Mouse (Mus musculus) neural tube, embryonic 14.5 days (tissue): ENCODE data around the gene Rnase2b. TPM values are rescaled to one million over a fixed set of nuclear protein-coding genes. Genes with fewer than 3 reads are reported as not detected.
"Not testable (repeated sequence)": the region's sequence is repeated elsewhere in the genome, so short reads cannot be mapped to it uniquely, and the experiment has no call there.

Experiments
- ATAC-seq: fragments of 200-750 bp; cut with Nextera tagmentation; 2 replicates; pipeline ENCODE4 v1.8.0; 2017; ENCODE audit warnings: low read depth, mild to moderate bottlenecking, moderate TSS enrichment, moderate library complexity
- H3K27ac ChIP-seq: fragments of 300-500 bp; sonication (generic); 2 replicates; pipeline ENCODE4 v1.5.1; 2014; ENCODE audit warnings: low read depth, mild to moderate bottlenecking, control low read depth, low read length, moderate library complexity, mixed read lengths
- H3K27me3 ChIP-seq: fragments of 300-500 bp; sonication (generic); 2 replicates; pipeline ENCODE4 v1.6.1; 2014; ENCODE audit warnings: low read length; ENCODE audit not compliant: control insufficient read depth, insufficient read depth
- H3K36me3 ChIP-seq: fragments of 300-500 bp; sonication (generic); 2 replicates; pipeline ENCODE4 v1.6.1; 2014; ENCODE audit warnings: low read length, mixed read lengths; ENCODE audit not compliant: control insufficient read depth, insufficient read depth
- H3K4me1 ChIP-seq: fragments of 300-500 bp; sonication (generic); 2 replicates; pipeline ENCODE4 v1.6.1; 2014; ENCODE audit warnings: low read length; ENCODE audit not compliant: control insufficient read depth, insufficient read depth
- H3K4me2 ChIP-seq: fragments of 300-500 bp; sonication (generic); 2 replicates; pipeline ENCODE4 v1.6.1; 2014; ENCODE audit warnings: mild to moderate bottlenecking, low read depth, low read length, control low read depth
- H3K4me3 ChIP-seq: fragments of 300-500 bp; sonication (generic); 2 replicates; pipeline ENCODE4 v1.5.1; 2014; ENCODE audit warnings: low read depth, low read length, control low read depth, mixed read lengths
- H3K9ac ChIP-seq: fragments of 300-500 bp; sonication (generic); replicated peaks from 2 replicates; pipeline ENCODE4 v1.6.1; 2014; ENCODE audit warnings: low read depth, mild to moderate bottlenecking, control low read depth, low read length, mixed read lengths
- H3K9me3 ChIP-seq: fragments of 300-500 bp; sonication (generic); 2 replicates; pipeline ENCODE4 v1.6.1; 2016; ENCODE audit warnings: low read length; ENCODE audit not compliant: control insufficient read depth
- WGBS: fragments of 180-500 bp; shearing (Covaris S2); extraction: QIAGEN DNeasy Blood & Tissue Kit; methylation state at CpG from one replicate; pipeline ENCODE4 v1.1.7; 2014; 5-methylcytosine and 5-hydroxymethylcytosine counted together
- polyA plus RNA-seq: library from polyadenylated mRNA; unstranded; fragments of >200 nt; fragmentation: Nextera tagmentation; extraction: Ambion mirVana; gene quantifications from 2 replicates; pipeline ENCODE4 v1.2.1, GENCODE M21; 2014

The Rnase2b gene
- polyA plus RNA-seq, 1 experiment from 2014 or later: not detected

DNA sequence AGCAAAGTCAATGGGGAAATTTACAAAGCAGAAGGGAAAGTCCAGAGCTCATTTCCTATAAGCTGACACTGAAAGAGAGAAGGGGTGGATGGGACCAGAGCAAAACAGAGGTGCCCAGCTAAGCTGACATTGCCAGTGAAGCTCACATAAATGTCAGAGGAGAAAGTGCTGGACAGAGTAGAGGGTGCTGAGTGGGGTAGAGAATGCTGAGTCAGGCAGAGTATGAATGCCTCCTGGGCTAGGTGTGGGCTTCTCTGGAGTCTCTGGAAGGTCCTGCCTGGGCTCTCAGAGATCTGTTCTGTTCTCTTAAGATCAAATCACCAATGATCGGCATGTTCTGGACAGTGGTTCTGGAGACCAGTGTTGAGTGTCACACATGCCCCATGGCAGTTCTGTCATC, 3.4 kb downstream of the Rnase2b start:
- no peak for ATAC-seq
- no peak overlapping the region for H3K4me2 ChIP-seq
- H3K27ac ChIP-seq: no peak overlapping the region
- H3K9me3 ChIP-seq: no peaks in the 10 kb centered on the region
- H3K4me1 ChIP-seq: no peaks in the 10 kb centered on the region
- H3K9ac ChIP-seq: no peak overlapping the region
- H3K27me3 ChIP-seq: no peaks in the 10 kb centered on the region
- H3K4me3 ChIP-seq: no peak overlapping the region
- 100% methylated on average over 1 of the region's 1 CpGs for WGBS
- no peaks in the 10 kb centered on the region for H3K36me3 ChIP-seq

DNA sequence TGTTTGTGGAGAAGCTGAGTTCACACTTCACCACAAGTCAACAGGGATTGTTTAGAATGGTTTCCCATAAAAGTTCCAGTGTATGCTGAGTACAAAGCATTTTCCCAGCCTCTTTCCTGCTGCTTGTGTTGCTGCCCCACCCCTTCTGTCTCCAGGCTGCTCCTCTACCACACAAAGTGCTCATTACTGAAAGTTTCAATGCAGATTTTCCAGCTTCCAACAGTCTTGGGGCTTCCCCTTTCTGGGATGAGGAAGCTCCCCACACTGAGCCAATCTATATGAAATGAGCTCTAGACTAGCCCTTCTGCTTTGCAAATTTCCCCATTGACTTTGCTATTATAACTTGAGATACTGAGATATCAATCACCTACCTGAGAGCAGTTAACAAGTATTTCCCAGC, 4.0 kb downstream of the Rnase2b start:
- ATAC-seq: no peak
- H3K4me1 ChIP-seq: no peaks in the 10 kb centered on the region
- H3K9ac ChIP-seq: no peak overlapping the region
- no peaks in the 10 kb centered on the region for H3K36me3 ChIP-seq
- no peak overlapping the region for H3K4me3 ChIP-seq
- H3K9me3 ChIP-seq: no peaks in the 10 kb centered on the region
- H3K27ac ChIP-seq: no peak overlapping the region
- H3K4me2 ChIP-seq: no peak overlapping the region
- H3K27me3 ChIP-seq: no peaks in the 10 kb centered on the region

- not testable (repeated sequence) for H3K4me1 ChIP-seq, H3K9me3 ChIP-seq, H3K36me3 ChIP-seq, H3K9ac ChIP-seq, H3K4me2 ChIP-seq, H3K27ac ChIP-seq, H3K27me3 ChIP-seq, H3K4me3 ChIP-seq
- 37% methylated on average over 9 of the region's 9 CpGs for WGBS
- ATAC-seq: peak; percentile 42; the same call in 1 of the 2 replicates
These were observed 10.2 kb downstream of the Rnase2b start for GRCm38 (mm10) chr14:51172095-51172865.

DNA sequence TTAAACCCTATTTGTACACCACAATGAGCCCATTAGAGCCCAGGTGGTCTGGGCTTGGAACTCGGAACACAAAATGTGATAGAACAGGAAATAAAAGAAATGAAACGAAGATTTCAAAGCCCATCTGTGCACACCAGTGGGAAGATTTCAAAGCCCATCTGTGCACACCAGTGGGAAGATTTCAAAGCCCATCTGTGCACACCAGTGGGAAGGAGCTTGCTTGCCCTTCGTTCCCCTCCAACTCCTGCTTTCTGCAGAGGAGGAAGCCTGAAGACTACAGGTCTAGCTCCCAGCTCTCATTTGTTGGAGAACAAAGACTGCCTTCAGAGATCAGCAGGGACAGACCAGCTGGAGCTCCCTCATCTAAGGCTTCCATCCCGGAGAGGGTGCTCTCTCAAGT, 10.9 kb downstream of the Rnase2b start:
- WGBS: 52% methylated on average over 4 of the region's 4 CpGs
- peak; percentile 28; the same call in 1 of the 2 replicates for ATAC-seq

GRCm38 (mm10) chr14:51173843-51174242, 11.8 kb downstream of the Rnase2b start:
- 84% methylated on average over 4 of the region's 4 CpGs for WGBS
- no peak overlapping the region for H3K4me2 ChIP-seq
- H3K27ac ChIP-seq: no peak overlapping the region
- H3K9ac ChIP-seq: no peak overlapping the region
- H3K4me1 ChIP-seq: no peaks in the 10 kb centered on the region
- ATAC-seq: no peak
- no peaks in the 10 kb centered on the region for H3K9me3 ChIP-seq
- no peak overlapping the region for H3K4me3 ChIP-seq
- no peaks in the 10 kb centered on the region for H3K27me3 ChIP-seq
- no peaks in the 10 kb centered on the region for H3K36me3 ChIP-seq

More for the DNA sequence above, 10.9 kb downstream of the Rnase2b start:
- not testable (repeated sequence) for H3K9ac ChIP-seq, H3K27ac ChIP-seq, H3K36me3 ChIP-seq, H3K4me2 ChIP-seq, H3K4me3 ChIP-seq, H3K4me1 ChIP-seq, H3K9me3 ChIP-seq, H3K27me3 ChIP-seq

GRCm38 (mm10) chr14:51181051-51181450, 19.0 kb downstream of the Rnase2b start:
- H3K27ac ChIP-seq, H3K27me3 ChIP-seq, ATAC-seq, H3K36me3 ChIP-seq, H3K4me3 ChIP-seq, H3K4me1 ChIP-seq, H3K9me3 ChIP-seq, H3K9ac ChIP-seq, H3K4me2 ChIP-seq: not testable (repeated sequence)
- 83% methylated on average over 2 of the region's 2 CpGs for WGBS

DNA sequence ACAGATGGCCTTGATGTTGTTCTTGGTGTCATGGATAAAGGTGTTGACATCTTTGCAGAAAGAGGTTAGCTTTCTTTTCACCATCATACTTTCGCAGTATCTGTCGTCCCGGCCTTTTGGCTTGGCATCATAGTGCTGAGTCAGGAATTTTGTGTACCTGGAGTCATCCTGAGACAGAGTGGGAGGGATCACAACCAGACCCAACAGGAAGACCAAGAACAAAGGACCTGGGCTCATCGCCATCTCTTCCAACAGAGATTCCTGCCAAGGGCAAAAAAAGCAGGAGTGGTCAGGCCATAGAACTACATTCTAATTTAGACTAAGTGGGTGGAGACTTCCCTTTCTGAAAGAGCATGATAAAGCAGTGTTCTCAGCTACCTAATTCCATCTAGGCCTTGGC, 33.6 kb downstream of the Rnase2b start:
- Histone ChIP-seq H3K4me2 (no peak overlapping the region), H3K9ac (no peak overlapping the region), H3K9me3 (no peaks in the 10 kb centered on the region), H3K27me3 (no peaks in the 10 kb centered on the region), H3K4me1 (no peaks in the 10 kb centered on the region), H3K27ac (no peak overlapping the region), H3K4me3 (no peak overlapping the region), H3K36me3 (no peaks in the 10 kb centered on the region)
- ATAC-seq: no peak
- 94% methylated on average over 4 of the region's 4 CpGs for WGBS

DNA sequence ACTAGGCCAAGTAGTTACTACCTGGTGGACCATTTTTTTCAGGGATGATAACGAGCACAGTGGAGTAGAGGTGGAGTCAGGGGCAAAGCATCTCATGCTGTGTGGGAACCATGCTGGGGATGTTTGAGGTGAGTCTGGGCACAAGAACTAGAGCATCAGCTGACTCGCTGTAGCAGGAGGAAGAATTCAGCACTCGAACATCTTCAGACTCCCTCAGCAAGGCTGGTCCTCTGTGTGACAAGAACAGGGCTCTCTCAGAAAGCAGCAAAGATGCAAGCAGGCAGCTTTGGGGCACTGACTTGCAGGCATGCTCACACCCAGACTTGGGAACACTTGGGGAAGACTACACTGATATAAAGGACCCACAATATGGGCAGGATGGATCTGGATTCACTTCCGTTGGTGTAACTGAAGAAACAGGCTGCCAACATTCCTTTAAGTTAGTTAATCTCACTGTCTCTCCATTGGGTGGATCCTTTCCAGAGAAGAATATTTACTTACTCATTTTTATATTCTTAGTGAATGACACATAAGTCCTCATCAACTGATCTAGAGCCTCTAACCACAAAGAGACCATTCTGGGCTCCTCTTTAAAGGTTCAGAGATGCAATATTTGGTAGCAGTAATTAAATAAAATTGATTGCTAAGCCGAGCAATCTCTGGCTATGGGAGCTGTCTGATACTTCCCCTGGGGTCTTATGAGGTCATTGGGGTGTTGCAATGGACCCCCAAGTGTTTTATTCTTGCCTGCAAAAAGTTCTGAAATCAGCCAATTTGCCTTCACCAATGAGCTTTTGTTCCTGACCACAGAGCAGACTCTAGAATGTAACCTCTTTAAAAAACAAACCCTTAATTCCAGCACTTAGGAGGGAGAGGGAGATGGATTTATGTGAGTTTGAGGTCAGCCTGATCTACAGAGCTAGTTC, 37.3 kb downstream of the Rnase2b start, which contains the start of gene Ang2:
Ang2 (minus strand) TSS at position 51 of the 926 bp plus-strand sequence.
- H3K27me3 ChIP-seq: no peaks in the 10 kb centered on the region
- ATAC-seq: no peak
- WGBS: 86% methylated on average over 5 of the region's 5 CpGs

DNA sequence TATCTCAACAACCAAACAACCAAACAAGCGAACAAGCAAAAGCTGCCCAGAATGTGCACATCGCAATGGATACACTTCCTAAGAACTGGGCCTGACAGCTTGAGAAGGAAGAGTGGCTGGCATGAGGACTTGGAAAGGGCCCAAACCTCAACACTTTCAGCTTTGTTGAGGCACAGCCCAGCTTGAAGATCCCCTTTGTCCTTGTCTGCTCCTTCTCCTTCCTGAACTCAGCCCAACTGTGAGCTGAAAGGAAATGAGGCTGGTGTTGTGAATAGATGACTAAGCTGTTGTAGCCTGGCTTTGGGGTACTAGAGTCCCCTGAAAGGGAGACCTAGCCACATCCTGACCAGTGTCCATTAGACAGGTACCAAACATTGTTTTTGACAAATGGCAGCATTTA, 38.0 kb downstream of the Rnase2b start:
- Histone ChIP-seq H3K4me2 (no peak overlapping the region), H3K27me3 (no peaks in the 10 kb centered on the region), H3K9me3 (no peaks in the 10 kb centered on the region), H3K27ac (no peak overlapping the region), H3K36me3 (no peaks in the 10 kb centered on the region), H3K9ac (no peak overlapping the region), H3K4me1 (no peaks in the 10 kb centered on the region), H3K4me3 (no peak overlapping the region)
- no peak for ATAC-seq
- 87% methylated on average over 2 of the region's 2 CpGs for WGBS

More for the DNA sequence above, 37.3 kb downstream of the Rnase2b start, which contains the start of gene Ang2:
- no peaks in the 10 kb centered on the region for H3K4me1 ChIP-seq
- no peak within 1 kb of the TSS for H3K4me2 ChIP-seq
- H3K9me3 ChIP-seq: no peaks in the 10 kb centered on the region
- H3K27ac ChIP-seq: no peak within 1 kb of the TSS
- no peaks in the 10 kb centered on the region for H3K36me3 ChIP-seq
- no peak within 1 kb of the TSS for H3K9ac ChIP-seq
- no peak within 1 kb of the TSS for H3K4me3 ChIP-seq
